Mouse (Mus musculus): ENCODE results near the gene Cd164. TPM values are rescaled to one million over a fixed set of nuclear protein-coding genes. Genes with fewer than 3 reads are reported as not detected.

Gene Cd164
- polyA plus RNA-seq, 1 experiment from 2014 or later = 185 TPM

GRCm38 (mm10) chr10:41552319-41552718 is 33.1 kb downstream of the Cd164 start:
- H3K4me3 ChIP-seq (ENCODE audit: low read length) = no peak overlapping the region
- no peak for ATAC-seq (ENCODE audit: low read depth)
- H3K9me3 ChIP-seq (ENCODE audit: control insufficient read depth, low read length) = peaks cover 4% of the 10 kb centered on the region
- 35% methylated on average over 3 of the region's 3 CpGs for WGBS
- peak overlapping the region; percentile 4; the same call in 1 of the 2 replicates for H3K27ac ChIP-seq (ENCODE audit: low read length)
- H3K4me2 ChIP-seq (ENCODE audit: low read depth, low read length) = no peak overlapping the region
- H3K4me1 ChIP-seq (replicated peaks; ENCODE audit: control insufficient read depth, insufficient read depth, low read length) = peaks cover 11% of the 10 kb centered on the region; the same call in 1 of the 2 replicates
- H3K27me3 ChIP-seq (ENCODE audit: control insufficient read depth, insufficient read depth, low read depth, low read length) = no peaks in the 10 kb centered on the region
- H3K36me3 ChIP-seq (ENCODE audit: control insufficient read depth, insufficient read depth, low read length) = no peaks in the 10 kb centered on the region
- no peak overlapping the region for H3K9ac ChIP-seq (ENCODE audit: low read length)

GRCm38 (mm10) chr10:41552847-41553589 is 33.8 kb downstream of the Cd164 start:
- no peak overlapping the region for H3K4me2 ChIP-seq (ENCODE audit: low read depth, low read length)
- 34% methylated on average over 14 of the region's 14 CpGs for WGBS
- no peaks in the 10 kb centered on the region for H3K36me3 ChIP-seq (ENCODE audit: control insufficient read depth, insufficient read depth, low read length)
- H3K4me3 ChIP-seq (ENCODE audit: low read length) = no peak overlapping the region
- H3K27me3 ChIP-seq (ENCODE audit: control insufficient read depth, insufficient read depth, low read depth, low read length) = no peaks in the 10 kb centered on the region
- no peak overlapping the region for H3K9ac ChIP-seq (ENCODE audit: low read length)
- peak; percentile 54 for ATAC-seq (ENCODE audit: low read depth)
- H3K4me1 ChIP-seq (replicated peaks; ENCODE audit: control insufficient read depth, insufficient read depth, low read length) = peaks cover 11% of the 10 kb centered on the region; the same call in 1 of the 2 replicates
- H3K9me3 ChIP-seq (ENCODE audit: control insufficient read depth, low read length) = peaks cover 4% of the 10 kb centered on the region
- no peak overlapping the region for H3K27ac ChIP-seq (ENCODE audit: low read length)

GRCm38 (mm10) chr10:41553711-41554110 is 34.5 kb downstream of the Cd164 start:
- Histone ChIP-seq H3K27me3 (ENCODE audit: control insufficient read depth, insufficient read depth, low read depth, low read length) (no peaks in the 10 kb centered on the region), H3K4me2 (ENCODE audit: low read depth, low read length) (no peak overlapping the region), H3K9ac (ENCODE audit: low read length) (no peak overlapping the region), H3K4me3 (ENCODE audit: low read length) (no peak overlapping the region), H3K36me3 (ENCODE audit: control insufficient read depth, insufficient read depth, low read length) (no peaks in the 10 kb centered on the region), H3K4me1 (replicated peaks; ENCODE audit: control insufficient read depth, insufficient read depth, low read length) (peaks cover 11% of the 10 kb centered on the region; the same call in 1 of the 2 replicates), H3K9me3 (ENCODE audit: control insufficient read depth, low read length) (peaks cover 4% of the 10 kb centered on the region), H3K27ac (ENCODE audit: low read length) (no peak overlapping the region)
- WGBS = 63% methylated on average over 4 of the region's 4 CpGs
- no peak for ATAC-seq (ENCODE audit: low read depth)

GRCm38 (mm10) chr10:41555081-41555480 is 35.9 kb downstream of the Cd164 start:
- Histone ChIP-seq H3K27me3 (ENCODE audit: control insufficient read depth, insufficient read depth, low read depth, low read length) (no peaks in the 10 kb centered on the region), H3K4me1 (replicated peaks; ENCODE audit: control insufficient read depth, insufficient read depth, low read length) (peaks cover 11% of the 10 kb centered on the region; the same call in 1 of the 2 replicates), H3K9me3 (ENCODE audit: control insufficient read depth, low read length) (no peaks in the 10 kb centered on the region; the same call in 1 of the 2 replicates), H3K4me3 (ENCODE audit: low read length) (no peak overlapping the region), H3K36me3 (ENCODE audit: control insufficient read depth, insufficient read depth, low read length) (no peaks in the 10 kb centered on the region), H3K9ac (ENCODE audit: low read length) (no peak overlapping the region), H3K4me2 (ENCODE audit: low read depth, low read length) (no peak overlapping the region), H3K27ac (ENCODE audit: low read length) (no peak overlapping the region)
- ATAC-seq (ENCODE audit: low read depth) = no peak
- 72% methylated on average over 3 of the region's 3 CpGs for WGBS

GRCm38 (mm10) chr10:41558401-41558800 is 39.2 kb downstream of the Cd164 start:
- no peak overlapping the region for H3K4me2 ChIP-seq (ENCODE audit: low read depth, low read length)
- no peak overlapping the region for H3K4me3 ChIP-seq (ENCODE audit: low read length)
- no peaks in the 10 kb centered on the region for H3K36me3 ChIP-seq (ENCODE audit: control insufficient read depth, insufficient read depth, low read length)
- H3K9ac ChIP-seq (ENCODE audit: low read length) = no peak overlapping the region
- no peak overlapping the region for H3K27ac ChIP-seq (ENCODE audit: low read length)
- H3K27me3 ChIP-seq (ENCODE audit: control insufficient read depth, insufficient read depth, low read depth, low read length) = no peaks in the 10 kb centered on the region
- 95% methylated on average over 1 of the region's 1 CpGs for WGBS
- H3K4me1 ChIP-seq (replicated peaks; ENCODE audit: control insufficient read depth, insufficient read depth, low read length) = peaks cover 3% of the 10 kb centered on the region; the same call in 1 of the 2 replicates
- no peak for ATAC-seq (ENCODE audit: low read depth)
- peaks cover 2% of the 10 kb centered on the region; the same call in 1 of the 2 replicates for H3K9me3 ChIP-seq (ENCODE audit: control insufficient read depth, low read length)

GRCm38 (mm10) chr10:41561701-41562395 is 42.6 kb downstream of the Cd164 start:
- Histone ChIP-seq H3K9ac (ENCODE audit: low read length) (no peak overlapping the region), H3K4me2 (ENCODE audit: low read depth, low read length) (no peak overlapping the region), H3K9me3 (ENCODE audit: control insufficient read depth, low read length) (peaks cover 2% of the 10 kb centered on the region; the same call in 1 of the 2 replicates), H3K27ac (ENCODE audit: low read length) (no peak overlapping the region), H3K4me1 (replicated peaks; ENCODE audit: control insufficient read depth, insufficient read depth, low read length) (peaks cover 10% of the 10 kb centered on the region), H3K36me3 (ENCODE audit: control insufficient read depth, insufficient read depth, low read length) (no peaks in the 10 kb centered on the region), H3K27me3 (ENCODE audit: control insufficient read depth, insufficient read depth, low read depth, low read length) (no peaks in the 10 kb centered on the region), H3K4me3 (ENCODE audit: low read length) (no peak overlapping the region)
- WGBS = 75% methylated on average over 10 of the region's 10 CpGs
- ATAC-seq (ENCODE audit: low read depth) = peak; percentile 82

- no peak for ATAC-seq (ENCODE audit: low read depth)
- Histone ChIP-seq H3K4me3 (ENCODE audit: low read length) (no peak overlapping the region), H3K36me3 (ENCODE audit: control insufficient read depth, insufficient read depth, low read length) (no peaks in the 10 kb centered on the region)
Measured at GRCm38 (mm10) chr10:41565141-41565540, 45.9 kb downstream of the Cd164 start.

GRCm38 (mm10) chr10:41568306-41568705 is 49.1 kb downstream of the Cd164 start:
- Histone ChIP-seq H3K9me3 (ENCODE audit: control insufficient read depth, low read length) (no peaks in the 10 kb centered on the region), H3K4me2 (ENCODE audit: low read depth, low read length) (no peak overlapping the region), H3K27ac (ENCODE audit: low read length) (no peak overlapping the region), H3K4me3 (ENCODE audit: low read length) (no peak overlapping the region), H3K27me3 (ENCODE audit: control insufficient read depth, insufficient read depth, low read depth, low read length) (no peaks in the 10 kb centered on the region), H3K9ac (ENCODE audit: low read length) (no peak overlapping the region), H3K4me1 (replicated peaks; ENCODE audit: control insufficient read depth, insufficient read depth, low read length) (peaks cover 14% of the 10 kb centered on the region), H3K36me3 (ENCODE audit: control insufficient read depth, insufficient read depth, low read length) (no peaks in the 10 kb centered on the region)
- peak; percentile 32; the same call in 1 of the 2 replicates for ATAC-seq (ENCODE audit: low read depth)
- 30% methylated on average over 3 of the region's 3 CpGs for WGBS

More at GRCm38 (mm10) chr10:41565141-41565540, 45.9 kb downstream of the Cd164 start:
- Histone ChIP-seq H3K27me3 (ENCODE audit: control insufficient read depth, insufficient read depth, low read depth, low read length) (no peaks in the 10 kb centered on the region), H3K27ac (ENCODE audit: low read length) (no peak overlapping the region), H3K4me1 (replicated peaks; ENCODE audit: control insufficient read depth, insufficient read depth, low read length) (peaks cover 10% of the 10 kb centered on the region), H3K9me3 (ENCODE audit: control insufficient read depth, low read length) (0 out of 2 replicates have a peak, but pooled peaks cover 2% of the 10 kb centered on the region), H3K9ac (ENCODE audit: low read length) (0 out of 2 replicates have a peak overlapping the region, but pooled peaks have one; percentile 24), H3K4me2 (ENCODE audit: low read depth, low read length) (peak overlapping the region; percentile 27; the same call in 1 of the 2 replicates)
- WGBS = 27% methylated on average over 5 of the region's 5 CpGs

DNA sequence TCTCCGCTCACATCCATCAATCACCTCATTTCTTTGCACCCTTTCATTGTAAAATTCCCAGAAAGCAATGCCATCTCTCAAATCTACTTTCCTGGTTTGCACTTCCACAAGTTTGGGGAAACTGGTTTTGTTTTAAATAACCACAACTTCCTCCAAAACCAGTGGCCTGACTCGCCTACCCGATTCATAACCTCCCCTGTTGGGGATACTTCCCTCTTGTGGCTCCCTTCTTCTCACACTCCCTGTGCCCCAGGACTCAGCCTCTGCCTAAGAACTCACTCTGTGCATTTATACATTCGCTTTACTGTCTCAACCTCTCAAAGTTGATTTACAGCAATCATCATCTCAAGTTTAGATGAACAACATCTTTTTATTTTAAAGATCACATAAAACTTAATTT is 51.9 kb downstream of the Cd164 start:
- no peak overlapping the region for H3K4me2 ChIP-seq (ENCODE audit: low read depth, low read length)
- peaks cover 5% of the 10 kb centered on the region for H3K4me1 ChIP-seq (replicated peaks; ENCODE audit: control insufficient read depth, insufficient read depth, low read length)
- no peaks in the 10 kb centered on the region for H3K9me3 ChIP-seq (ENCODE audit: control insufficient read depth, low read length)
- no peak overlapping the region for H3K4me3 ChIP-seq (ENCODE audit: low read length)
- no peaks in the 10 kb centered on the region for H3K36me3 ChIP-seq (ENCODE audit: control insufficient read depth, insufficient read depth, low read length)
- H3K27ac ChIP-seq (ENCODE audit: low read length) = no peak overlapping the region
- H3K27me3 ChIP-seq (ENCODE audit: control insufficient read depth, insufficient read depth, low read depth, low read length) = no peaks in the 10 kb centered on the region
- no peak for ATAC-seq (ENCODE audit: low read depth)
- no peak overlapping the region for H3K9ac ChIP-seq (ENCODE audit: low read length)
- 77% methylated on average over 4 of the region's 4 CpGs for WGBS
